Mouse (Mus musculus) frontal cortex, postnatal 10 days (tissue): ENCODE measurements around the gene Rcc1.
A peak's percentile ranks its signal among the peaks of the same experiment; 100 is the strongest.
"Not testable (repeated sequence)": the region's sequence is repeated elsewhere in the genome, so short reads cannot be mapped to it uniquely, and the experiment has no call there.

Experiments
- DNase-seq, 2 experiments: peaks; one replicate each; pipeline ENCODE4 v3.0.0; 2022; ENCODE audit warnings: low spot score in 2 of 2, mixed read lengths in 1 of 2

Rcc1 gene

GRCm38 (mm10) chr4:132312627-132313026 is 40.8 kb downstream of the Rcc1 start:
- DNase-seq: no peak

- no peak for DNase-seq
Measured at GRCm38 (mm10) chr4:132311801-132312200, 41.6 kb downstream of the Rcc1 start.

- DNase-seq: no peak
Measured at GRCm38 (mm10) chr4:132311209-132311608, 42.2 kb downstream of the Rcc1 start.

- DNase-seq: peak in 1 of 2 experiments; percentile 30
Measured at GRCm38 (mm10) chr4:132309849-132310472, 43.4 kb downstream of the Rcc1 start.

GRCm38 (mm10) chr4:132309140-132309848 is 44.1 kb downstream of the Rcc1 start:
- DNase-seq: peak in 1 of 2 experiments; percentile 24

GRCm38 (mm10) chr4:132308437-132309139 is 44.8 kb downstream of the Rcc1 start:
- peak; percentile 82 to 90 for DNase-seq

GRCm38 (mm10) chr4:132306004-132306403 is 47.4 kb downstream of the Rcc1 start:
- DNase-seq: no peak

- DNase-seq: no peak
Measured at GRCm38 (mm10) chr4:132305276-132305675, 48.1 kb downstream of the Rcc1 start.

GRCm38 (mm10) chr4:132303484-132303883 is 49.9 kb downstream of the Rcc1 start:
- not testable (repeated sequence) for DNase-seq

- DNase-seq: peak; percentile 47 to 57
Measured at GRCm38 (mm10) chr4:132302939-132303479, 50.4 kb downstream of the Rcc1 start, which contains the start of gene Rab42. Gene Rab42 (minus strand): TSS chr4:132303385.

GRCm38 (mm10) chr4:132301965-132302938 is 51.2 kb downstream of the Rcc1 start:
- no peak for DNase-seq

- DNase-seq: no peak
Measured at GRCm38 (mm10) chr4:132301486-132301885, 51.9 kb downstream of the Rcc1 start.

- DNase-seq: no peak
Measured at GRCm38 (mm10) chr4:132299849-132300248, 53.6 kb downstream of the Rcc1 start.

GRCm38 (mm10) chr4:132295696-132296390 is 57.6 kb downstream of the Rcc1 start:
- no peak for DNase-seq

GRCm38 (mm10) chr4:132293682-132294240 is 59.6 kb downstream of the Rcc1 start:
- no peak for DNase-seq

GRCm38 (mm10) chr4:132292988-132293387 is 60.4 kb downstream of the Rcc1 start:
- DNase-seq: peak in 1 of 2 experiments; percentile 54

GRCm38 (mm10) chr4:132291624-132292335 is 61.6 kb downstream of the Rcc1 start:
- DNase-seq: no peak

- no peak for DNase-seq
Measured at GRCm38 (mm10) chr4:132291056-132291455, 62.3 kb downstream of the Rcc1 start.

- not testable (repeated sequence) for DNase-seq
Measured at GRCm38 (mm10) chr4:132288840-132289239, 64.6 kb downstream of the Rcc1 start.
